Mouse (Mus musculus) urinary bladder, postnatal 36 days (tissue): ENCODE measurements around the gene Cd8a.

ENCODE experiments used
- DNase-seq, 2 experiments: peaks; one replicate each; pipeline ENCODE4 v3.0.0; 2022; ENCODE audit warnings: low spot score in 2 of 2, mixed read lengths in 1 of 2

The Cd8a gene

DNA sequence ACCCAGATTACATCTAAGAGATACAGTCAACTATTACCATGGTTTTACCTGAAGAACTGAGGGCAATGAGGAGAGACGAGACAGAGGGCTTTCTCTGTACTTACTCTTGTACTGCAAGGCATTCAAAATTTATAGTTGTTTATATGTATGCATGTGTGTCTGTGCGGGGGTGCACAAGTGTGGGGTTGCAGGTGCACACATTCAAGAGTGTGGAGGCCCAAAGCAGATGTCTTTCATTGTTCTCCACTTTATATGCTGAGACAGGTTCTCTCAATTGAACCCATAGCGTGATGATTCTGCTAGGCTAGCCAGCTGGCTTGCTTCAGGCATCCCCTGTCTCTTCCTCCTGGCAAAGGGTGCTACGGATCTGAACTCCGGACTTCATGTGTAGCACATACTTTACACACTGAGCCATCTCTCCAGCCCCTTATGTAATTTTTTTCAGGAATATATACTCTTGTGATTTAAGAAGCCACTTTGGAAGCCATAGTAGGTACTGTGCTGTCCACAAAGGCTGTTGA is 2.1 kb upstream of the Cd8a start:
- DNase-seq: no peak

DNA sequence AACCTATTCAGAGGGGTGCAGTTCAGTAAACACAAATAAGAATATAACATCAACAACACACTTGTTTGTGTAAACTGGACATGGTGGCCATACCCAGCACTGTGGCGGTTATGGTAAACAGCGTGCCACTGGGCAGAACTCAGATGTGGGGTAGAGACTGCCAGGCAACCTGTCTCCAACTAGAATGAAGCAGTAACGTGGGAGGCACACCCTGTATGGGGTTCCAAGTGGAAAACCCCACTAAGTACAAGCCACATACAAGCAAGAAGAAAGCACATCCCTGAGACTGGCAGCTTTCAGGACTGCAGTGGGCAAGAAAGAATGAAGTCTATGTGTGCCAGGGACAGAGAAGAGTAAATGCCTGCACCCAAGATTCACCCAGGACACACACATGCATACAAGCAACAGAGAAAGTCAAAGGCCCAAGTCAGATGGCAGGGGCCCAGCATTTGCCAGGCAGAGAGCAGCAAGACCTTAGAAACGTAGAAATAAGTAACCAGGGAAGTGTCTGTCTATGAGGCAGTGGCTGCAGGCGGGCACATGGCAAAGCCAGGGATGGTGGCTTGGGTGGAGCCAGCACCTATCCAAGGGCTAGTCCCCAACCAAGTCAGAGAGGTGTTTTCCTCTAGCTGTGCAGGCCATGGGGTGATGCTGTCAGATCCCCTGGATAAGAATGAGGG is 1.0 kb upstream of the Cd8a start:
- no peak for DNase-seq

DNA sequence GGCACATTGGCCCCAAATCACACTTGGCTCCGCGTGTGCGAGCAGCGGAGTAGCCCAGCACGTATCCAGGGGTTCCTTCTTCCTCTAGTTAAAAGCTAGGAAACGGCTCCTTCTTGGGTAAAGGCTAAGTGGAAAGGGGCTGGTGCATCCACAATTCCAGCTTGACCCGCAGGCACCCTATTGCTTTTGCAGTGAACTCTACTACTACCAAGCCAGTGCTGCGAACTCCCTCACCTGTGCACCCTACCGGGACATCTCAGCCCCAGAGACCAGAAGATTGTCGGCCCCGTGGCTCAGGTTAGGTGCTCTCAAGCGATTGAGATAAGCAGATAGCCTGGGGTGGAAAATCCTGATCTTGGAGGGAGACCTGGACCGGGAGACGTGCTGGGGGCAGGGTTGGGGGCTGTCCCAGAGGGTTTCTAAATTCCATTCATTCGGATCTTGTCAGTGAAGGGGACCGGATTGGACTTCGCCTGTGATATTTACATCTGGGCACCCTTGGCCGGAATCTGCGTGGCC is 1.1 kb downstream of the Cd8a start:
- DNase-seq: no peak

DNA sequence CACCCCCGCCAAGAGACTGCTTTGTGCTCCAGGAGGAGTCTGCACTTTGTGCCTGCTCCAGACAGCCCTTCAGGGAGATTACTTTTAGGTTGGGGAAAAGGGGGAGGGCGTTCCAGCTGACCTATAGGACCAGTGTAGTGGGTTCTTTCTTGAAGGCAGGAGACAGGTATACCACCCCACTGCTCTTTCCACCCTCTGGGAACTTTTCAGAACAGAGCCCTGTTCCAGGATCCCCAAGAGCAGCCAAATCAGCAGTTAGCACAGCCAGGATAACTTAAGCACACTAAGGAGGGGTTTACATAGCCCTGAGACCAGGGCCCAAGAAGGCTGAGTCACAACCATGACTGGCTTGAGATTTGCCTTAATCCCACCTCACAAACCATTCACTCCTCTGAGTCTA is 1.7 kb downstream of the Cd8a start:
- no peak for DNase-seq

DNA sequence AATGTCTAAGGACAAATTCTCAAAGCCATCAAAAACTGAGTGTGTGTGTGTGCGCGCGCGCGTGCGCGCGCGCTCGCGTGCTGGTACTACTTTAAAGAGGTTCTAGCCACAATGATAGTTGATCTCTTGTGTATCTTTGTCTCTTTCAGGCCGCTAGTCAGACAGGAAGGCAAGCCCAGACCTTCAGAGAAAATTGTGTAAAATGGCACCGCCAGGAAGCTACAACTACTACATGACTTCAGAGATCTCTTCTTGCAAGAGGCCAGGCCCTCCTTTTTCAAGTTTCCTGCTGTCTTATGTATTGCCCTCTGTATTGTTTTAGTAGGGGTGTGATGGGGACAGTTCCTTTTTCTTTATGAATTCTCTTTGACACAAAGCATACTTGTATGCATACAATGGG is 3.5 kb downstream of the Cd8a start:
- DNase-seq: no peak

DNA sequence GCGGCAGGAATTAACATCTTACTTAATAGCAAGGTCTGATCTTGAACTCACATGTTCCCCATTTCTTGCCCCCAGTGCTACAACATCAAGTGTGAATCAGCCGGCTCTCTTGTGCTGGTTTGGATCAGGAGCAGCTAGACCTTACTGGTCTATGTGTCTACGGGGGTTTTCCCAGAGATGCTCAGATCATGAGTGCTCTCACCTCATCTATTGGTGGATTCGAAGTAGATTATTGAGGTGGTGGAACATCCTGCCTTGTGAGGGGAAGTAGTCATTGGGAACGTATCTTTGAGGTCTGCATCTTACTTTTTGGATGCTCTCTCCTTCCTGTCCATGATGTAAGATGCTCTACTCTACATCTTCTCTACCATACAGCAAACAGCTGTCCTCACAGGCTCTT is 8.4 kb downstream of the Cd8a start:
- DNase-seq: no peak

DNA sequence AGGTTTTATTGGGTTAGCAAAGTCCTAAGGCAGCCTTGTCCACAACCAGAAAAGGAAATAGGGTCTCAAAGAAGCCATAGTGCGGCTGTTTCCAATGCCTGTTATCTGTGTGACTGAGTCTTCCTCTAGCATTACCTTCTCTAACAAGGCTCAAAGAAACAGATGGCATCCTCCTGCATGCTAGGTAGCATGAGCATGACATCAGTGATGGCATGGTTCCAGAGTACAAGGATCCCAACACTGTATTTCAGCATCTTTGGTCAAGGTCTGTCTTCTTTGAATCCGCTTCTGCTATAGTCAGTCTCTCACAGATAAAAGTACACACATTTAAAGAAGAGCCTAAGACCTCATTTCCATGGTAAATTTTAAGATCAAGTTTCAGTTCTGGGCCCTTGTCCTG is 17.3 kb downstream of the Cd8a start:
- DNase-seq: no peak

DNA sequence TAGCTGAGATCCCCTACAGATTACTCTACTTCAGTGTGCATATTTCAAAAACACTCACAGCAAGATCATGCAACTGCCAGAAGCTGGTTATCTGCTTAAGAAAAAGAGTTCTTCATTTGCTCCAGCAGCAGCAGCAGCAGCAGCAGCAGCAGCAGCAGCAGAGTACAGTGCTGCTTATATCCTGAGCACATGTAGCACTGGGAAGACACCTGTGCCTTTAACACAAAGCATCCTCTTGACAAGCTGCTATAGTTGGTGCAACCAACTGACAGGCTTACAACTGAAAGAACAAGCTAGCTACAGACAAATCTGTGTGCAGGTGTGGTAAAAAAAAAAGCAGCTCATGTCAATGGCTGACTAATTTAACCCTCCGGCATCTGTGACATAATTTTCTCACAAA is 22.8 kb downstream of the Cd8a start:
- DNase-seq: no peak

DNA sequence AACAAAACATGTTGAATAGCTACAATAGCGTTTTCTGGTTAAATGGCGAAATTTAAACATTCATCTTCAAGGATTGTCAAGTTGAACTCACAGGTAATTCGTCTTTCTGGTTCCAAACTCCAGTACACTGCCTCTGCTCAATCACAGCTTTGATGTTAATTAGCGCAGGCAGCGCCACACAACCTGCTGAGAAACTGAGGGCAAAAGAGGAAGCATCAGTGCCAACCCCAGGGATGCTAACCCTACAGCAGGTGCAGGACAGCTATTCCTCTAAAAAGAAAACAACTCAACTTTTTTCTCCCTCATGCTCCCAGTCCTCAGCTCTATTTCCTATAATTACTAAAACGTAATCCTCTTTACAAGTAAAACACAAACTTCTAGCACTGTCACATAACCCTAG is 23.5 kb downstream of the Cd8a start:
- no peak for DNase-seq

DNA sequence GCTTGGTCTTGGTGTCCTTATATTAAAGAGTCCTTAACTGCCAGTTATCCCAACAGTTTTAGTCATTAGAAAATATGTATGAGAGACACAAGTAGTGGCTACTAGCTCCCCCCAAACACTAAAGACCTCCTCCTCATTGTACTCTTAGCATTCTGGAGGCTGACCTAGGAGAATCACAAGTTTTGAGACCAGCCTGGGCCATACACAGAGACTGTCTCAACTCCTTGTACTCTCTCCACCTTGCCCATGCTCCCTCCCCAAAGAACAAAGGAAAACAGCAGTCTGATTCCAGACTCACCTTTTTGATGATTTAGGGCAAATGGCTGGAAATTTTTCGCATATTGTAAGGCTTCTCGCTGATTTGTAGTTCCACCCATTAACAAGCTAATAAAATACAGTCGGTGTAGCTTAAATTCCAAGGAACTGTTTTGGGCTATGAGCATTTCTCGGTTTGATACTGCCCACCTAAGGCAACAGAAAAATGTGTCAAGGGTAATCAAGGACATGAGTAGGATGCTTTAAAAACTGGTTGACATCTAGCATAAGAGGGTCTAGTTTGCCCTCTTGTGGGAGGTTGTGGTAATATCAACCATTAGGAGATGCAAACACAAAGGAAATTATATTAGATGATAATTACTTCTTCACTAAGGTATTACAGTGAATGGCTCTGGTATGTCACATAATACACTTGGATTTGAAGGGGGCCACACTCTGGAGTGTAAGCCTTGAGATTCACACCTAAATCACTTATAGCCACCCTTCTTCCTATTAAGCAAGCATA is 25.8 kb downstream of the Cd8a start:
- no peak for DNase-seq

DNA sequence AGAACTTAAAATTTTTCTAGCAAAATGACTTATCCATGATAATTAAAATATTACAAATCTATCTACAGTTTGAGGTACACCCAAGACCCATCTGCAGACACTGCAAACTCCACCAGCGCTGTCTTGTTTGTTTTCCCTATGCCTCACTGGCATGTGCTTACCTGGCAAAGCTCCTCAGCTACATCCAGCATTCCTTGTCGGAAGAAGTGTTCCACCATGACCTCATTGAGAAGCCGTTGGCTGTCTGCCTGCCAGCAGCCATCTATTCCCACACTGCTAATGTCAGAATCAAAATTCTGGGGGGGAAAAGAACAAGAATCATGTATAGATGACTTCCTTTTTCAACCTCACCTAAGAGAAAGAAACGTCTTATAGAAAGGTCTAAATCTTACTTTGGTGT is 41.4 kb downstream of the Cd8a start:
- DNase-seq: no peak

DNA sequence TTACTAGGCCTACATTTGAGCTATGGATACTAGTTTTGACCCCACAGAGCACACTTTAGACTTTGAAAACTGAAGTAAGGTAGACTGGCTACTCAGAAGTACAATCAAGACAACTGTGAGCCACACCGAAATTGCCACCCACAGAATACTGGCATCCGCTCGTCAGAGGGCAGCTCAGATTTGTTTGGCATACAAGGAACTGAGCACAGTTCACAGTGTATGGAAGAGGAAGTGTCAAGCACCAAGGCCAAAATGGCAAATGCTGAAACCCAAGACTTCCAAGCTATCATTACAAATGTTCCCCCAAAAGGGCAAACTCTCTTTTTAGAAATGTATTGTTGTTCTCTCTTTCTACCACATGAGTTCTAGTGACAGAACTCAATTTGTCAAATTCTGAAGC is 42.2 kb downstream of the Cd8a start:
- DNase-seq: no peak

DNA sequence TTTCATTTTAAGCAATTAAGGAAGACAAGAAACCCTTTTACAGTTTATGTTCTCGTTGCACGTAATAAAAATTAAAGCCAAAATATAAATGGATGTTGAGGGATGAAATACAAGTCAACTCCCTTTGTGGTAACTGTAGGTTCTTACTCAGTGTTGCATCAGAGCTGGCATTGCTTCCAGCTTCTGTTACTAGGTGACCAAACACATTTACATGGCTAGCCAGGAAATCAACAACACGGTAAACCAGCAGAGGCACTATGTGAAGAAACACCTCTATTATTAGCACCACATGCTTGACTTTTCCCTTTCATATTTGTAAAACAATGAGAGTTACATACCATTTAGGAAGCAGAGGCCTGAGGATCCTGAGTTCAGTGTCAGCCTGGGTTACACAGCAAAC is 45.6 kb downstream of the Cd8a start:
- DNase-seq: peak in 1 of 2 experiments; percentile 32

DNA sequence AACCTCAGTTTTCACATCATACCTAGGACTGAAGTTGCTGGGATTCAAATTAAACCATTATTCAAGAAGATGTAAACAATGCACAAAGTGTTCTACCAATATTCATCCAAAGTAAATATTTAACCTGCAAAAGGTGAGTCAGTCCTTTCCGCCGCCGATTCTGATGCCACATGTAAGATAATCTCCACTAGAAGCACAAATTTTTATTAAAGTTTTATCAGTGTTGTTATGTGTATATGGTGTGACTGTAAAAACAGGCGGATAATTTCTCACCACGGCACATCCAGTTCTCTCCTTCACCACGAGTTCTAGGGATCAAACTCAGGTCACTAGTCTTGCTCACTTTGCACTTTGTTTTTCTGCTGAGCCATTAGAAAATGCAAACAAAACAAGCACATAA is 47.6 kb downstream of the Cd8a start:
- no peak for DNase-seq

DNA sequence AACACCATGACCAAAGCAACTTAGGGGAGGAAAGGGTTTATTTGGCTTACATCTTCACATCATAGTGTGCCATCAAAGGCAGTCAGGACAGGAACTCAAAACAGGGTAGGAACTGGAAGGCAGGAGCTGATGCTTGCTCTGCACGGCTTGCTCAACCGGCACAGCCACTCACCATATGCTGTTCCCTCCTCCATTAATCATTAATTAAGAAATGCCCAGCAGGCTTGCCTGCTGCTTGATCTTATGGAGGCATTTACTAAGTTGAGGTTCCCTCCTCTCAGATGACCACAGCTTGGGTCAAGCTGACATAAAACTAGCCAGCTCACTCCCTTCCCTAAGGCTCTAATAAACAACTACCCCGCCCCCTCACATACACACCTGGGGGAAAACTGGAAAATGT is 48.9 kb downstream of the Cd8a start:
- DNase-seq: no peak

DNA sequence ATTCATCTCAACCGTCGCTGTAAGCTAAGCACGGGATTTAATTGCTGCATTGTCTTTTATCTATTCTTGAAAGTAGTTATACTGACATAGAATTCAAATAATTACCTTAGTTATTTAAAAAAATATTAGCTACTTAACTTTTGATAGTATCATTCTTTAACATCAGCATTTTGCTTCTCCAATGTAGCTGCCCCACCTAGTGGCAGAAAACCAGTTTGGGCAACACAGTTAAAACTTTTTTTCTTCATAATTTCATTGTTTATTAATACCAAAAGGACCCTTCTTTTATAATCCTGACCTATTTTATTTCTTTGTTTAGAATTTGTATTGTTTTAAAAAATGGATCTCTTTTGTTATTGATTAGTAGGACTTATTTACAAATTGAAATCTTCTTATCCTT is 49.9 kb downstream of the Cd8a start:
- DNase-seq: no peak

DNA sequence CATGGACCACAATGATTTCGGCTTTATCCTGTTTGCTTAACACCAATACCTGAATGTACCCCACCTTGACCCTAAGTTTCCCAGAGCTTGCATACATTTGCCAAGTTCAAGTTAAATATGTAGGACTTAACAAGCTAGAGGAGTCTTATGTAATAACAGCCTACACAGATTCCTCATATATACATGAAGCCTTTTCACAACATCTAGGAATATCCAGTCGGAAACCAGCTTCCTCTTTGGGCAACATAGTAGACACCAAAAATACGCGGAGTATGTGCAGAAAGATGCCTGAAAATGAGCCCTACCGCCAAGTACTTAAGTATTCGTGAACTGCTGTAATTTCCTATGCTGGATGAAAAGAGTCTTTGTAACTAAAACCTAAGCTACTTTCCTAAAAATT is 52.5 kb downstream of the Cd8a start:
- DNase-seq: no peak

DNA sequence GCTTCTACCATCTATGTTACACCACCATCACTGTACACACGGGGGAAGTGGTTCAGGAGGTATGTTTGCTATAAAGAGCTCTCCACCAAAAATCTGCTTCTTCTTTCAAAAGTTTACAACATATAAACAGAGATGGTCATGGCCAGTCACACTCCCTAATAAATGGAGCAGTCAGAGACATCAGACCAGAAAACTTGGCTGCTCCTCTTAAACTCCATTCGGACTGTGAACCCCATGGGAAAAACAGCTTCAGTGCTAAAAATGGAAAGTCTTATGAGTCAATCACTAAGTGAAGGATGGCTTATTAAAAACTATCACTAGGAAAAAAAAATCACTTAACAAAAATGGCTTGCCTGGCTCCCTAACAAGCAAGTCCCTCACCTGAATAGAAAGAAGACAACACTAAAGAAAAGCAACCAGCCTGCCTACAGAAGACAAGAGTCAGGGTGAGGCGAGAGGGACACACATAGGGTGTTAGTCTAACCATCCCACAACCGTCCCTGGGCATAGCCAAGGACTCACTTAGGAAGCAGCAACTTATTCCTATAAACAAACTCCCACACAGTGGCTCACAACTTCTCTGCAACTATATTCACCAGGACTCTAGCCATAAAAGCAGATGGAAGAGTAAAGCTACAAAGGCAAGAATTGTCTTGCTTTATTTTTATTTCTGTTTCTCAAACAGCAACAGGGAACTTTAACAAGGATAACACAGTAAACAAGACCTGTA is 54.9 kb downstream of the Cd8a start:
- no peak for DNase-seq
